Mouse (Mus musculus) gastrocnemius, adult 18-20 months (tissue): ENCODE data around the gene Smim20. TPM values are rescaled to one million over a fixed set of nuclear protein-coding genes. Genes with fewer than 3 reads are reported as not detected.

Experiments used
- DNase-seq: peaks from one replicate; pipeline ENCODE4 v3.0.0; 2021; ENCODE audit warnings: low spot score
- total RNA-seq, 2 experiments: library from RNA; stranded (reverse); gene quantifications; 2 replicates each; pipeline ENCODE4 v1.2.3; 2021

Smim20 gene
- total RNA-seq, 2 experiments from 2014 or later = 51.0 to 57.7 TPM

DNA sequence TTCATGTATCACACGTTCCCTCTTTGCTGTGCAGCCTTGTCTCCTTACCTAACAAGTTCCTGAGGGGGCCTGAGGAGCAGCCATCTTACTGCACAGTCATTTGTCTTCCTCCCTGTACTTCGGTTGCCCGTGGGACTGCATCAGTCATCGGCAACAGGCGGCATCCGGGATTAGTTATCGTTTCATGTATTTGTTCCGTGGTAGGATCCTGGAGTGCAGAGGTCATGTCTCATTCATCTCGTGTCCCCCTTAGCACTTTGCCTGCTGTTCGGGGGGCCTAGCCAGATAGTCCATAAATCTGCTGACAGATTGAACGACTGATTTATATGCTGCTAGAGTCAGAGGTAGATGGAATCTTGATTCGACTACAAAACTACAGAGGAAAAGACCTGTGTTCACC, 1.1 kb upstream of the Smim20 start:
- DNase-seq = no peak

DNA sequence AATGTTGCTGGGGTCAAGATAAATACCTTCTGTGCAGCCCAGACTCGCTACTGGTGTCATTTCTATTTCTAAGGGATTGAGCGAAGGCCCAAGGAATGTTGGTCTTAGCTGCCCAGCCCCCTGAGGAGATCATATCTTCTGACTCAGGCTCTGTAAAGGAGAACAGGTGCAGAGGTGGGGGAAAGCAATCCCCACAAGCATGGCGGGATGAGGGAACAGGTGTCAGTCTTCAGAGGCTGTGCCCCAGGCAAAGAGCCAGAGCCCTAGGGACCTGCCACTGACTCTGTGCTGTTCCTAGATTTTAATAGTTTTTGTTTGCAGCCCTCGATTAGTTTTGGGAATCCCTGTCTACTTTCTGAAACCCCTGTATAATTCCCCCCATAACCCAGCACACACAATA, 702 bp upstream of the Smim20 start:
- peak; percentile 74 for DNase-seq

DNA sequence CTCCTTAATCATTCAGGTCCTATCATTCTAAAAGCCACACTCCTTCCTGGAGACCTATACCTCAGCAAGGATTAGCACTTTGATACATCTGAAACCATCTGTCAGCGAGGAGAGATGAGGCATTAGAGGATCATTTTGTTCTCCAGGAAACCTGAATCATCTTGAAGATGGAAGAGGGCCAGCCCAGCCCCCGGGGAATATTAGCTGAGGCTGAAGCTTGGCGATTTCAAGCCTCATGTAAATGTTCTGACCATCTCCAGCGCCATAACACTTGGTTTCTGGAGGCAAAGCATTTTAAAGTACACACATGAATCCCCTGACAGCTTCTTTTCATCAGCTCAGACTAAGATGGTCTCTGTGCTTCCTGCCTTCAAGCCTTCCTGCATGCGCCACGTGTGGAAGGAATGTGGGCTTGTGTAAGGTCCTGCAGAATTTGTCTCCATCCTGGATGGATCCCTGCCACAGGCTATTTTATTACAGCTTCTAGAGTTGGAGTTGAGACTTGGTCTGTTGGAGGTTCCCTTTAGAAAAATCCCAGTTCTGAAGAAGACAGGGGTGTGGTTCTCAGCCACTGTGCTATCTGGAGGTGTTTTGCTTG, 1.3 kb downstream of the Smim20 start:
- DNase-seq = peak; percentile 67

DNA sequence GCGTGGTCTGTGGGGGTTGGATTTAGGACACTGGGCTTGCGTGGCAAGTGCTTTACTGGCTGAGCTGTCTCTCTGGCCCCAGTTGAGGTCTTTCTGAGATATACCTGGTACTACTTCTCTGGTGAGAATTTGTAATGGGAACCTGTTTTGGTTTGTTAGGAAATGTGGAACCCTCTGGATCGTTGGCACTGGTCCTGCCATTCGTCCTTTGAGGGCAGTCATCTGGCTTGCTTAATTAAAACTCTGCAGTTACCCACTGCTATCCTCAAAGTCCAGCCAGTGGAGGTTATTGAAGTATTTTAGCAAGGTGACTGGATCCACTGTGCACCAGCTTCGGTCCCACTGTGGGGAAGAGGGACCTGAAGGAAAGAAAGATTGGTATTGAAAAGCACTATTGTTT, 2.9 kb downstream of the Smim20 start:
- no peak for DNase-seq

DNA sequence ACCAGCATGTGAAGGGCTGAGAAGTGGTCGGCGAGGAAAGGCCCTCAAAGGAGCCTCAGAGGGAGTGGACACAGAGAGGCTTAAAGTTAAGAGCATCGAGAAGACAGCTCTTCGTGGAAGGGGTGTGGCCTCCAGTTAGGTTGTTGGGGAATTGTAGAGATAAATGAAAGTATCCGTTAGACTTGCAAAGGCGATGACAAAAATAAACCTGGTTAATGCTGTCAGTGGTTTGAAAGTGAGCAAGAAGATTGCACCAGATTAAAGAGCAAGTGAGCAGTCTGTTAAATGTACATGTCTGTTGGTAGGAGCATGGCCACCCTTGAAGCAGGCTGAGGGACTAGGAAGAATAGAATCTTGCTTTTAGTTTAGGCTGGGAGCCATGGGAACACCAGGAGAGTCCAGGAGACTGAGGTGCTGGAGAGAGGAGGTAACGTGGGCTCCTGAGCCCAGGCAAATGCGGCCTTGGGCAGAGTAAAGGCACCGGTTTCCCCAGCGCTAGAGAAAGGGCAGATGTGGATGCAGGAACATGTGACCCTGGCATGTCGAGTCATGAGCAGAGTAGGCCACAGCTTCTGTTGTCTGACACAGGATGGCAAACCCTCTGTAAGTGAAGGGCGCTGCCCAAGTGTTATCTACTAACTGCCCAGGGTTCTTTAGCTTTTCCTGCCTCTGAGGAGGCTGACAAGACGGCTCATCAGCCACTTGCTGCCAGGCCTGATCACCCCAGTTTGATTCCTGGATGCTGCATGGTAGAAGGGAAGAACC, 4.2 kb downstream of the Smim20 start:
- DNase-seq = no peak

DNA sequence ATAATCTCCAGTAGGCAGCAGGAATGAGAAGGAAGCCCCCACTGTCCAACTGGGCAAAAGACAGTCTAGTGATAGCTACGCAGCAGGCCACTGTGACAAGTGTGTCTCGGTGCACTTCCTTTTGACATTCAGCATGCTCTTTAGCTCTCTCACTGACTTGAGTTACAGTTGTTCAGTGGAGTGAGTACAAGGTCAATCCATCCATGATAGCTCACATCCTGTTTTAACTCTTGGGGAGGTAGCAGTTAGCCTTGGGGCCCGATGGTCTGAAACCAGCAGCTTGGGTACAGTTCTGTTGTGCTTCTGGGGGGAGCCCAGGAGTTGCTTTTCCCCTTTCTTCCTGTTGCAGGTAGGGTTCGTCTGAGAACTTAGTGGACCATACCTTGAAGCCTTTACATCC, 5.7 kb downstream of the Smim20 start:
- no peak for DNase-seq

DNA sequence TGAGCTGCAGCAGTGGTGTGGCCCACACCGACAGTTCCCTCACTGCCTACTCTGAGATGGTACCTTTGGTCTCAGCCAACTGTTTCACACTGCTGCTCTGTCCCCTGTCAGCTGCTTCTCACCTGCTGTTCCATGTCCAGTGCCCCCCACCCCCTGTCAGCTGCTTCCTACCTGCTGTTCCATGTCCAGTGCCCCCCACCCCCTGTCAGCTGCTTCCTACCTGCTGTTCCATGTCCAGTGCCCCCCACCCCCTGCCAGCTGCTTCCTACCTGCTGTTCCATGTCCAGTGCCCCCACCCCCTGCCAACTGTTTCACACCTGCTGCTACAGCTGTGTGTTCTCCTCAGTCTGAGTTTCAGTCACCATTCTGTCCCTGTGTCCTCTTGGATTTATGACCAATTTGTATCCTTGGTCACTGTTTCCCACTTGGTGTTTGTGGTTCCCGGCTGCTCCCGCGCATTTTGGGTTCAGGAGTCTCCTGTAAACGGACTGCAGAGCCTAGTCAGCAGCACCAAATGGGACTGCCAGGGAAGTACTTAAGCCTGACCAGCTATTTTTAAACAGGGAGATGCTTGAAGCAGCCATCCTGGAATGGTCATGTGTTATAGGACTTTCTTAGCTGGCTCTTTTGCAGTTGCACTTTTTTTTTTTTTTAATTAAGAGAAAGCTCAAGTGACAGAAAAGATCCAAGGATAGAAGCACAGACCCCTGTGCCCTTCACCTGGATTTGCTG, 7.0 kb downstream of the Smim20 start:
- DNase-seq = no peak

DNA sequence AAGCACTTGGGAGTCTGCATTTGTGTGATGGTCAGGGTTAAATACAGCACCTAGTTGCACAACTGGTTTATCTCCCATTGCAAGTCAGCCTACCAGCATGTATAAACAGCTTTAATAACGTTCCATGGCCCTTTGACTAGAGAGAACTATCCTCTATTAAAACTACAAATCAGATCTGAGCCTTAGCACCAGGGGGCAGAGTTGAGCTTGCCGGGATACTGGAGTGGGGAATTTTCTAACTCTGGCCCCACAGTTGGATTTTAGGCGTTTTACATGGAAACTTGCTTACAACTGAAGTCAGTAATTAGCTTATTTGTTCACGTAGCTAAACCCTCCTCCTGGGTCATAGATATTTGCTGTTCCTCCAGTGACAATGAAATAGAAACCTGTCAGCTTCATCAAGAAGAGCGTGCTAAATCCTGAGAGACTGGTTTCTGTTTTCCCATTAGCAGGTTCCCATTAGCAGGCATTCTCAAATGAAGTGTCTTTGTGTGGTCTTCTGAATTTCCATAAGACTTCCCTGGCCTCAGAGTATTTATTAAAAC, 8.0 kb downstream of the Smim20 start:
- peak; percentile 74 for DNase-seq

DNA sequence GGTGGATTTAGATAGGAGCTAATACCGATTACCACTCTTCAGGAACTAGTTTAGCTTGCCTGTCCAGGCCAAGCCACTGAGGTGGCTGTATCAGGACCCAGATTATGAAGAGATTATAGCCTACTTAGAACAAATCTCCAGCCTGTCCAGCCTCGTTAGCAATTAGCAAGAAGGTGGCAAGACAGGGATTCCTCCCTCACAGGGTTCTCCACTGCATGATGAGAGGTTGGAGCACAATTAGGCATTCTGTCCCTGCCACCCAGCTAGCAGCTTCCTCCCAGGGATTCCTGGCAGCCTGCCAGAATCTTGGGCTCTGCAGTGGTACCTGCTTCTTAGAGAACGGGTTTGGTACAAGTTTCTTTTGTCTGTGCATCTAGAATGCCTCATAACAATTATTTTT, 8.5 kb downstream of the Smim20 start:
- no peak for DNase-seq

DNA sequence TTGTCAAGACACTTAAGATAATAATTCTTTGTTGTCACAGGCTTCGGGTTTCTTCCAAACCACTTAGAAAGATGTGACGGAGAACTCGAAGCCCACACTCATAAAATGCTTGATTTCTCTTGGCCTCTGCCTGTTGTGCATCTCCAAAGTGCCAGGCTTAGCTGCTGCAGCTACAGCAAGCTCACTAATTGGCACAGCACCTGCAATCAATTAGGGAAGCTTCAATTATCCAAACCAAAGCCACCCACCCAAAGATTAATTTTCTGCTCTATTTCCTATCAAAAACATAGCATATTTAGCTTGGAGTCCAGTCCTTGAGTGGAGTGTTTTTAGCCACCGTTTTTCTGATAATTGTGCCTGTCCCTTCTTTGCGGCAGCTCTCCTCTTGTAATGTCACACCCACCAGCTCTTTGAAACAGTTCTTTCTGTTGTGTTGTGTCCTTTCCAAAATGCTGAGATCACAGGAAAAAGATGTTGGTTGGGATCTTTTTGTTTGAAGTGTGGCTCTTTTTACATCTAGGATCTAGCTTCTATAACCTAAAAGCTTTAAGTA, 9.7 kb downstream of the Smim20 start:
- DNase-seq = no peak

DNA sequence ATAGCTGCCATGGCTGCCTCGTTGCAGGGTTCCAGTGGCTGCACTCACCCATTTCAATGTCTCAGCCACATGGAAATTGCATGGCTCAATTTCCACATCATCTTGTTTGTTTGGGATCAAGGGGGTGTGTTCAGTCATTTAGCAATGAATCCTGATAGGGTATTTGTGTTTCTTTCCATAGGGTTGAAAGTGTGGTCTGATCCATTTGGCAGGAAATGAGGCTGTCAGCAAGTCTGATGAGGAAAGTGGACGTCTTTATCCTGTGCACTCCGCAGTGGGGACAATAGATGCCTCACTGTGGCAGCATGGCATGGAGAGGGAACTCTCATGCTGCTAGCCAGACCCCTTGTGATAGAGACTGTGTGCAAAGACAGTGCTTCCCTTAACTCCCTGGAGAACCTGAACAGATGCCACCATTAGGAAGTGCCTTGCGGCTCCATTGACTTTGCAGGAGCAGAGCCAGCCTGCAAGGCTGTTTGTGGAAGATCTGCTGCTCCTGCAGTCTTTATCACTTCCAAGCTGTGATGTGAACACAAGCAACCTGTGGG, 10.9 kb downstream of the Smim20 start:
- DNase-seq = no peak

DNA sequence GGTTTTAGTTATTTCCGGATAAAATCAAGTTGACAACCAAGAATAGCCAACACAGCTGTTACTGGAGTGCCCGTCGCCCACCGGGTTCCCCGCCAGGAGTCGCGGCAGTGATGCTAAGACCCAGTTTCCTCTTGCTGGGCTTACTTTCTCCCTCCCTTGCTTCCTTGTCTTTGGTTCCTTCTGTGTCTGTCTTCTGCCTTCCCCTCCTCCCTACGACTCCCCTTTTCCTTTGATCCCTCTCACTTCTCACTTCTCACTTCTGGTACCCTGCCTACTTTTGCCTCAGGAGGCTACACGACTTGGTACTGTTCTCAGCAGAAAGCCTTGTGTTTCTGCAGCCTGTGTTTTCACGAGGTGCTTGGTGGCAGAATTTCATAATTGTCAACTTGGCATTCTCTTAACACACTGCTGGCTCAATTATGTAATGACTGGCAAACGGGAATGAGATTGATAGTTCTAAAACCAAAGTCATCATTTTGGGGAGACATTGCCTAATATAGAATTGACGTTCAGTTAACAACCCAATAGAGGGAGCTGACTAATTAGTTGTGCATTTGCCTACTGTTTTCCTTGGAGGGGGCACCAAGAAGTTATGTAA, 12.4 kb downstream of the Smim20 start:
- DNase-seq = no peak

DNA sequence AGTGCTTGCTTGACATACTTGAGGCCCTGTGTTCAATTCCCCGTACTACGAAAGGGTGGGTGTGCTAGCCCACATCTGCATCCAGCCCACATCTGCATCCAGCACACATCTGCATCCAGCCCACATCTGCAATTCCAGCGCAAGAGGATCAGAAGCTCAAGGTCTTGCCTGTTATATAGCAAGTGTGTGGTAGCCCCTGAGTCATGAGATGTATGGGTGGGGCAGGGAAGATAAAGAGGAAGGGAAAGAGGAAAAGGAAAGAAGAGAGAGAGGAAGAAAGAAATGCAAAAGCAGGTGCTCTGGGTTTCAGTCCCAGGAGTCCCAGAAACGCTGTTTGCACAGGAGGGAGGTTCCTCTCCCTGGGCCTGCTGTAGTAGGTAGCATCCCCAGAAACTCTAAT, 15.6 kb downstream of the Smim20 start:
- DNase-seq = no peak

DNA sequence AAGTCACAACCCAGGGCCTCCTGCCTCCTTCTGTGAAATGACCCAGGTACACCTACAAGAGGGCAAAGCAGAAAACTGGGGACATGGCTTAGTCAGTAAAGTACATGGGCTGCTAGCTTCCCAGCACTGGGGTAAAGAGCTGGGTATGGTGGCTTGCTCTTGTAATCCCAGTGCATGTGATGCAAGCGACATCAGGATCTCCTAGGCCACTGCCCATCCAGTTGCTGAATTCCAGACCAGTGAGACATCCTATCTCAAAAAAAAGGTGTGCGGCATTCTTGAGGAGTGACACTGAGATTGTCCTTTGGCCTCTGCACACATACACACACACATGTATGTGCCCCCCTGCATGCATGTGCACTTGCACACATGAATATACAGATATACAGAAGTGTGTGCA, 19.5 kb downstream of the Smim20 start:
- no peak for DNase-seq

DNA sequence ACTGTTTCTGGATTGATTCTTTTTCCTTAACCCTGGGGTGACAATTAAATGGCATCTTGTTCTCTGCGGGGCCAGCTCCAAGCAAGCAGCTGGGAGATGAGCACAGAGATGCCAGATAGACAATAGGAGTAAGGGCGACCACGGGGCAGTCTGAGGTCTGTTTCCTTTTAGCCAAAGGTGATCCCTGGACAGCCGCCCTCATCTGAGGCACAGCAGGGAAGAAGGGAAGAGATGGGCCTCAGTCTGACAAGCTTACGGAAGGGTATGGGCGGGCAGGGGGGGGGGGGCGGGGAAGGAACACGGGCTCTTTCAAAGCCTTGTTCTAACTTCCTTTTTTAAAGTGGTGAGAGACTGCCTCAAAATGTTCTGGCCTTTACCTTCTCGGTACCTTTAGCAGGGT, 22.6 kb downstream of the Smim20 start:
- no peak for DNase-seq

DNA sequence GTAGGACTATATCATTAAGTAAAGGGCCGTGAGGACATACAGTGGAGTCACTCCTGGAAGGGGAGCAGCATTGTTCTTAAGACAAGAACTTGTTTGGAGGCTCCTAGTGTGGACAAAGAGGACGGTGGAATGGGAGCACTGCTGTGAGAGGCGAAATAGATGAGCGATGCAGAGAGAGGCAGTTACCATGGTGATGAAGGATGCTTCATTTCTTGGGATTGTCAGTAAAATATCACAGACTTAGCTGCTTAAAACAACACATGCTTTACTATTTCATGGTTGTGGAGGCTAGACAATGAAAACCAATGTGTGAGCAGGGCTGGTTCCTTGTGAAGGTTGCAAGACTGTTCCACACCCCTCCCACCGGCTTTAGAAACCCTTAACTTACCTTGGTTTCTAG, 27.7 kb downstream of the Smim20 start:
- DNase-seq = no peak

DNA sequence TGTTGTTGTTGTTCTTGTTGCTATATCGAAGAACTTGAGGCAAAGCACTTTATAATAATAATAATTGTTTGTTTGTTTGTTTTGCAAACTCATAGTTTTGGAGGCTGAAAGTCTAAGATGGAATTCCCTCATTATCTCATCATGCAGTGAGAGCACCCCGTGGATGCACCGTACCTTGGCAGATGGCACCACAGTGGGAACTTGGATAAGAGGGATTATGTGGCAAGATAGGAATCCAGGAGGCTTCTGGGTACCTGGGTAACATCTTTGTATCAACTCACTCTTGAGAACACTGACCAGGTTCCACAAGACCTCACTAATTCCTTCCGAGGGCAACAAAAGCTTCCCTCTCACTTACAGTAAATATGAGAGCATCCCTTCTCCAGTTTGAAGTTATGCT, 30.1 kb downstream of the Smim20 start:
- no peak for DNase-seq

DNA sequence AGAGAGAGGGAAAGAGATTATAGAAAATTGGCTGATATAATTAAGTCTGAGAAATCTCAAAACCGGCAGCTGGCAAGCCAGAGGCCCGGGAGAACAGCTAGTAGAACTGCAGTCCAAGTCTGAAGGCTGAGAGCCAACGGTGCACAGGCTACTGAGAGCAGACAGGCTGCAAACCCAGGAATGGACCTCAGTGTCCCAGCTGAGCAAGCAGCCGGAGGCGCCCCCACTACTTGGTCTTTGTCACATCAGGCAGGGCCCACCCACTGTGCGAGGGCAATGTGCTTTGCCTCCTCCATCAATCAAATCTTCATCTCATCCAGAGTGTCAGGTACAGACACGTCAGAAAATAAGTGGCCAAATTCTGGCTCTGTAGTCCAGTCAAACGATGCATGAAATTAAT, 34.6 kb downstream of the Smim20 start:
- no peak for DNase-seq

DNA sequence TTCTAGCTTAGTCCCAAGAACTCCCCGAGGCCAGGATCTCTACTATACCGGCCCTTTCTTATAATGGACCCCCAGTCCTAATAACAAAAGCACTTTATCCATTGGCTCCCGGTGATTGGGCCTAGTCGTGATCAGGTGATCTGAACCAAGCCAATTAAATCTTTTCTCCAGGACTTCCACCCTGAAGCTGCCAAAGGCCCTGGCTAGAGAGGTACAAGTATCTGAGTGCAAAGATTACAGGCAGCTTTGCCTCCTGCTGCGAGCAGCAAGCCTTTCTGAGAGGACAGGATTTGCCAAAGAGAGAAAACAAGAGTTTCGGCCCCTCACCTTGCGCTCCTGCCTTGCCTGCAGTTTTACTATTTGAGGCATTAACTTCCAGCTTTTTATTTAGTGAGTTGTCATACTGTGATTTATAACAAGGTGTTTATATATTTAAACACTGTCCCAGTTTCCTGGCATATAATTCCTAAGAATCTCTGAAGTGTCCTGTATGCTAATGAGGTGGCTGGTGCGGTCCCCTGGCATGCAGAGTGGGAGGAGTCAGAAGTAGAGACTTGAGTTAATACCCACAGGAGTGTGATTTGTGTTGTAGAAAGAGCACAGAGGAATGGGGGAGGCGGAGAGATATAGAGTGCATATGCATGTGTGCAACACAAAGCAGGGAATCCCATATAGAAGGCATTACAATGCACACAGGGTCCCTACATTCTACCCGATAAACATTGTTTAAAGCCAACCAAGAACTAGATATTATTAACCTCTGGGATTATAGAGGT, 36.2 kb downstream of the Smim20 start:
- no peak for DNase-seq

DNA sequence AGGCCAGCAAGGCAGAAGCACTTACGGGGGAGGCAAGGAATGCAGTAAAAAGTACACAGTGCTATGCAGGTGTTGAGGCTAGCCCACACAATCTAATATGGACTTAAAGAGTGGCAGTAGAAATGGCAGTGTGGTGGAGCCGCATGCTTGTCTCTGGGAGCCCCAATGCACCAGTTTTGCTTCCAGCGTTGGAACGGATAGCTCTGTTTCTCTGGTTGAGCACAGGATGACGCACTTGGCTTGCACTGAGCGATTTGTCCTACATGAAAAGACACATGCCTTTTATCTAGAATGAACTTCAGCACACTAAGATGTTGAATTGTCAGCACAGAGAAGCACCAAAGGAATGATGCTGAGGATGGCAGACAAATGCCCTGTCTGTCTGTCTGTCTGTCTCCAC, 37.1 kb downstream of the Smim20 start:
- no peak for DNase-seq

DNA sequence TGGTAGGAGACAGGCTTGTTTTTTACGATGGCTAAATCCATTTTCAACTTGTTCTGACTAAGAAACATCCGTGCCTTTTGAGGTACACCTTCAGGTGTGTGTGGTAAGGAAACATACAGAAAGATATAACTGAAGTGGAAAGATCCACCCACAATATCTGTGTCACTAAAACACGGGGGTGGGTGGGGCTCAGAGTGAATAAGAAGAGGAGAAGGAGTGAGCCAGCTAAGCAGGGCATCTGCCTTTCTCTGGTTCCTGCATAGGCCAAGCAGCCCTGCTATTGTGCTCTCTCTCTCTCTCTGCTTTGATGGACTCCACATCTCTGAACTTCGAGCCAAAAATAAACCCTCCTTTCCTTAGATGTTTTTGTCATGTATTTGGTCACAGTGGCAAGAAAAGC, 38.1 kb downstream of the Smim20 start:
- DNase-seq = no peak
